Mouse (Mus musculus): ENCODE measurements around the gene Lyve1. TPM values are rescaled to one million over a fixed set of nuclear protein-coding genes. Genes with fewer than 3 reads are reported as not detected.
"Not testable (repeated sequence)": the region's sequence is repeated elsewhere in the genome, so short reads cannot be mapped to it uniquely, and the experiment has no call there.

Gene Lyve1
- total RNA-seq (2022): 10 to 100 TPM; 10.4 to 16.8 (median 13.0) TPM

DNA sequence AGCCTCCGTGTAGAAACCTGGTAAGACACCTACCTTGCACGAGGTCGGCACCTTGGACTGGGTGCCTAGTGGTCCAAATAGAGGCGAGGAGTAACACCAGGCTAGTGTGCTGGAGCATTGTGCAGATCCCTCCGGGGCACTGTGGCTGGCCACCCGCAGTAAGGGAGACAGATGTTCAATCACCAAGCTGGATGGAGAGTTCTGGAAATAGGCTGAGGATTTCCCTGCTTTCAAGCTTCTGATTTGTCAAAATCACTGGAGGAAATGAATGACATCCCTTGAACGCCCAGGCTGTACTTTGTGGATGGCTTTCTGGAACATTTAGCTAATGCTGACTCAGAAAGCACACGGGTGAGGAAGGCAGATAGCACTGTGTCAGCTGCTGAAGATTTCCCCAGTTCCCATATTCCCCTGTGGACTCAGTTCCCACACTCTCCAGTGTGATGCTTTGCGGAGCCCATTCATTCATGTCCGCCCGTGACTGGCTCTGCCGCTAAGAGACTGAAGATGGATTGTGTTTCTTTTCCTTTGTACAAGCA, at the start of gene Lyve1:
Gene Lyve1, minus strand, starts transcription at position 489 of the 539 bp plus-strand sequence.
- DNase-seq (ENCODE audit: low spot score): peak; percentile 65

DNA sequence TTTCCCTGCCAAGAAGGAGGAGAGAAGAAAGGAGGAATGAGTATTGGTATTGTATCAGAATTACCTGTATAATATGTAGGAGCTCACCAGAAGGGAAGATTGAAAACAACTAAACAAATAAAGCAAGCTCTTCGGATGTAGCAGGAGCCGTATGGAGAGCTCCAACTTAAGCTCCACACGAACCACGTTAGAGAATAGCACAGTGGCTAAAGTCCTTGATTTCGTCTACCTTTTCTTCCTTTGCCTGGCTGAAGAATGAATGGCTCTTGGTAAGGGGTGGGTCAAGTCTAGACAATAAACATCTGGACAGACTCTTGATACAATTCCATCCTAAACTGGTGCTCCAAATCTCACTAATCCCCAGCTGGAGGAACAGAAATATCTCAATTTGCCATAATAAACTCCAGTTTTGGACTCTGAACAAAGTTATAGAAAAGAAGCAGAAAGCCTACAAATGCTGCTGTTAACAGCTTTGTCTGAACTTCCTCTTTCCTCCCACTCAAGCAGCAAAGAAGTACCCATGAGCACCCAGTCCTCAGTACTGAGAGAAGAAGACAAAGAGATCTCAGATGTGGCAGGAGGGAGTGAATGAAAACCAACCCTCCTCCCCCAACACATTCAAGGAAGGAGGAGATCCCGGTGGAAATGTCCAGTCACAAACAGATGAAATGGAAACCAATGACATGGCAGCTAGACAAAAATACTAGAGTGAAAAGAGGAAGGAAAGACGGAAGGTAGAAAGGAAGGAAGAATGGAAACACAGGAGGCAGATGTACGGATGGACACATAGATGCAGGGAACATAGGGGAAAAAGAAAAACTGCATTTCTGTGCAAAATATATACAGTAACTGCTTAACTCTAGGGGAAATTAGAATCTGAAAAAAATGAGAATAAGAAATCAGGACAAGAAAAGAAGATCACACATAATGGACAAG, 45.4 kb upstream of the Lyve1 start:
- no peak for DNase-seq (ENCODE audit: low spot score)

DNA sequence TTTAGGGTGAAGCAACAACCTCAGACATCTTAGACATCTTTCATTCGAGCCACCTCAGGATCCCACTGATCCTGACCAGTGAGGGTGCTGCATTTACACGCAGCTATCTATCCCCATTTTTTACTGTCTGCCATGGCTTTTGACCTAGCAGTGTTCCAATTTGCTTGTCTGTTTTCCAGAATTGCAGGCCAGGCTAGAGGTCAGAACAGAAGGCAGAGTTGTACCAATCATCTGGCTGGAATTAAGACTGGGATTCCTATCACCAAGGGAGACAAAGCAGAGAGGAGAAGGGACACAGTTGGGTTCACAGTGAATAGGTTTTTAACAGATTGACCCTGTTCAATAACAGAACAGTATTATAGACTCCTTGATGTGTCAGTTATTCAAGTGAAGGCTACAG, 43.5 kb upstream of the Lyve1 start:
- no peak for DNase-seq (ENCODE audit: low spot score)

DNA sequence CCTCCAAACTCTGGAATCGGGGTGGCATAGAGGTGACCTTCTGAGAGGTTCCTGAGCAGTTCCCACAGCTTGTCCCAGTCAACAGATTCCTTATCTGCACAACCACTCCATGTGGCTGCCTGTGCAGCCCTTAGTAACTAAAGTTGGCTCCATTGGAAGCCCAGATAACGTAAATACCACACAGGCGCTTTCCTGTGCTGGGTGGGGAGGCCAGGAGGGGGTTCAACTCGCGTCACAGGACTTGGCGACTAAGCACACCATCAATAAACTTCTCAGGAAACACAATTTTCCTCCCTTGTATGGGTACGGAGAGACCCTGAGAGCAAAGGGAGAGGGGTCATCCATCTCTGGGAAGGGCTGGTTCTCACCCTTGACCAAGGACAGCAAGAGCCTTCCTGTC, 40.2 kb upstream of the Lyve1 start:
- DNase-seq (ENCODE audit: low spot score): peak; percentile 22

DNA sequence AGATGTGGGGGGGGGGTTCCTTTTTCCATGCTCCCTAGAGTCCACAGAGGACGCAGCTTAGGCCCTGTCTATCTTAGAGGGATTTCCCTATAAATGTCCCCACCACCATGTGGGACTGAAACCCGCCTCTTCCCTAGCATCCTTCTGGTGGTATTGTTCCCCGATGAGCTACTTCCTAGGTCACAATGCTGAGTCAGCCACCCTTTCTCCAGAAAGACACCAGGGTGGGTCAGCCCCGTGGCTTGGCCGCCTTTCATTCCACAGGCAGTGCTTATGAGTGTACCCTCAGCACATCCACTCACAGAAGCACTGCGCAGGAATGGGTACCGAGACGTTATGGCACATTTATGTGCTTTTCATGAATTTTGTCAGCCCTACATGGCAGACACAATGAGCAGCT, 34.2 kb upstream of the Lyve1 start:
- no peak for DNase-seq (ENCODE audit: low spot score)

DNA sequence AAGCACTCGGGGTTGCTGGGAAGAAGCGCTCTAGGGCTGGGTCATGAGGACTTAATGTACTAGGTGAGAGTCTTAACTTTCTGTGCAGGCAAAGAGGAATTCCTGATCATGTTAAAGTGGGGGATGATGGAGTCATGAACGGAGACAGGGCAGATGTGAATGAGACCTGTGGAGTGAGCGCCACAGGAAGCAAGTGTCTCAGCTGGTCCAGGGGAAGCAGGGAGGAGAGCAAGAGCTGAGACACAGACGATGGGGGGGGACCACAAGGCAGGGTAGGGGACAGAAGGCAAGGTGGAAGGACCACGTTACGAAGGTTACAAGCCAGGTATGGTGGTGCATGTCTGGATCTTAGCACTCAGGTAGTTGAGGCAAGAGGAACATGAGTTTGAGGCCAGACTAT, 33.4 kb upstream of the Lyve1 start:
- DNase-seq (ENCODE audit: low spot score): no peak

DNA sequence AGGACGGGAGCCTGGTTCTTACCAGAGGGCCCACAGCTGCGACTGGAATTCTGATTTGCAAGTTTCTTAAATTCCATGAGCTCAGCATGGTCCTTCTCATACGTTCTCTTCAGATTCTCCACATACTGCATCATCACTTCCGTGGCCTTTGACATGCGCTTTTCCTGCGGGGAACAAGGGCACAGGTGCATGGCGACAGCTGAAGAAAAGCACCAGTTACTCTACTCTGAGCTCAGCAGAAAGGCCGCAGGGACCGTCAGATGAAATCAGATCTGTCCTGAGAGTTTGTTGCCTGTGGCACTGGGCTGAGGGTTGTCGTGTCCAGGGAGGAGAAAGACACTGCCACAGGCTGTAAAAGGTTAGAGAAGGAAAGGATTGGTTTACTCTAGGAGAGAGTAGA, 32.7 kb upstream of the Lyve1 start:
- not testable (repeated sequence) for DNase-seq (ENCODE audit: low spot score)

DNA sequence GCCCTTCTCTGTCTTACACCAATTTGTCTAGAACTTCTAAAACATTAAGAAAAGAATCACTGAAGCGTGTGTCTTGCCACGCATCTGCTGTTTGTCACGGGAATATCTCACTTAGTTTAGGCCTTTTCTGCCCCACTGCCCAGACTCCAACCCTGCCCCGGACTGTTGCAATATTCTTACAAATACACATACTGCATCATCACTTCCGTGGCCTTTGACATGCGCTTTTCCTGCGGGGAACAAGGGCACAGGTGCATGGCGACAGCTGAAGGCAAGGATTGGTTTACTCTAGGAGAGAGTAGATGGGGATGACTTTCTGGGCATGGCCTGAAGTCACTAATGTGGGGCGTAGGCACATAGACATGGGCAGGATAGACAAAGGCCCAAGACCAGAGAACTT, 31.6 kb upstream of the Lyve1 start:
- DNase-seq (ENCODE audit: low spot score): no peak

DNA sequence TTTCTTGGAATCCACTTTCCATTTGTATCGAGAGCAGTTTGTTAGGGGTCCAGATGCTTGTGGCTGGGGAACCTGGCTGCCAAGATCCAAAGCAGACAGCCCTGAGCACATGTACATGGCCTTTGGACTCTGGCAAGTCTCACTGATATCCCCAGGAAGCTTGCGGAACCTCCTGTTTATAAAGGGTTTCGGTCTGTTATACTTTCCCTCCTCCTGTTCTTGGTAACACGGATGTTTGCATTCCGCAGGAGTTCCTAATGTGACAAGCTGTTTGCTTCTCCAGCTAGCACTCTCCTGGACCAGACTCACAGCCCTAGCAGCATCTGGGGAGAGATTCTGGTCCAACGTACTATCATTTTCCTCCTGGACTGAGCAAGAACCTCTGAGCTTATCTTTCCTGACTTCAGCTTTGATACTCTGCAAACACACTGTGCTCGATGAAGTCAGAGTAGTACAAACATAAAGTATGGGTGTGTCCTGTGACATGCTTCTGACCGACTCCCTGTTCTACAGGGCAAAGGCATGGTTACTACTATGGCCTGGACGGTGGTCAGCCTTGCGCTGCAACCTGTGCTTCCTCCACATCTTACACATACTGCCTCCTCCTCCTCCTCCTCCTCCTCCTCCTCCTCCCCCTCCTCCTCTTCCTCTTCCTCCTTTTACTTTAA, 31.0 kb upstream of the Lyve1 start:
- peak; percentile 40 for DNase-seq (ENCODE audit: low spot score)

DNA sequence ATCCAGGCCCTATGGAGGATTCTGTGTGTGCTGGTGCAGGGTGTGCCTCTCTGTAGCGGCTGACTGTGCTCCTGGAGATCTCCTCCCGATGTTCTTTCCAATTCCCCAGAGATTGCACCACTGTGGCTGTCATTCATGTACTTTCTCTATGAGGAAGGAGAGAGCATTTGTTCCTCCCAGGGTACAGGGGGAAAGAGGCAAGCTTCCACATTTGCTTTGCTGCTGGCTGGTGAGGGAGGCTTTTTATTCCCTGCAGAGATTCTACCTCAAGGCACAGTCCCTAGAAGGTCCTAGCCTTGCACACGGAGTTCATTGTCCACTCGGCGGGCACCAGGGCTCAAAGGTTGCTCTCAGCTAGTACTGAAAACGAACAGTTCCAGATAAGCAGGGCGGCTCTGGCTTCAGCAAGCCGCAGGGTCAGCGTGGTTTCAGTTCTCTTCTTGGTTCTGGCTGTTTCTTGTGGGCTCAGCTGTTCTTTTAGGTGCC, 28.5 kb upstream of the Lyve1 start:
- DNase-seq (ENCODE audit: low spot score): peak; percentile 71

DNA sequence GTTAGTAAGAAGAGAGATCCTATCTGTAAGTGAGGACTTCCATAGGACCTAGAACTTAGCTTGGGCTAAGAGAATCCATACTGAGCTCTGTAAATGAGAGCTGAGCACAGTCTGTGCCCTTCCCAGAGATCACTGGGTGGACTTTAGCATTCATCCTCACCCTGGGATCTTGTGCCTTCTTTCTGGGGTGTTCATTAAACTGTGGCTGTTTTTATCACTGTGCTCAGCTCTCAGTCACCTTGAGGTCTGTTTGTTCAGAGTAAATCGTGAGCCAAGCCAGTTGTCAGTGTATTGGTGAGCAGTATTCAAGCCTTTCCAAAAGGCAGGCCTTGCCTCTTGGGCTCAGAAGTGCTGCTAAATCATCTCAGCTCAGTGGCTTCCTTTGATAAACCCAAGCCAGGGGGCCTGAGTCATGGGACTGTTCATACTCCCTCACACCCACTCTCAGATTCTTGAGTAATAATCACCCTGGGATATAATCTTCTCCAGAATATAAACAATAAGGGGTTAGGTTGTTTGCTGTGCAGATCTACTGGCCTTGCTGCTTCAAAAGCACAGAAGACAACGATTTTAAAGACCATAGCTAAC, 18.8 kb upstream of the Lyve1 start:
- DNase-seq (ENCODE audit: low spot score): no peak

DNA sequence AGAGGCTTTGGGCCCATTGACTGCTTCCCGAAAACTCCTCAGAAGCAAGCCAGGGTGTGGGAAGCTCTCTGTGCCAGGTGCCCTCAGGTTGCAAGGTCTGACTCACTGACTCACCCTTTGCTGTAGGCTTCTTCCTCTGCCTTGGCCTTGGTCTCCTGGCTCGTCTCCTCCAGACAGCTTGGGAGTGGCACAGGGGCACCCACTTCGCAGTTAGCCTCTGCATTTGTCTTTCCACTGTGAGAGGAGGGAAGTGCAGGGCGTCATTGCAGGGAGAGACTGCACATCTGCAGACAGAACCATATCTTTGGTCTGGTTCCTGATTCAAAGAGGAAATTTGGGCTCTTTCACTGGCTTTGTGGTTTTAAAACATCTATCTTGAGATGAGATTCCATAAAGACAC, 15.0 kb upstream of the Lyve1 start:
- DNase-seq (ENCODE audit: low spot score): no peak

DNA sequence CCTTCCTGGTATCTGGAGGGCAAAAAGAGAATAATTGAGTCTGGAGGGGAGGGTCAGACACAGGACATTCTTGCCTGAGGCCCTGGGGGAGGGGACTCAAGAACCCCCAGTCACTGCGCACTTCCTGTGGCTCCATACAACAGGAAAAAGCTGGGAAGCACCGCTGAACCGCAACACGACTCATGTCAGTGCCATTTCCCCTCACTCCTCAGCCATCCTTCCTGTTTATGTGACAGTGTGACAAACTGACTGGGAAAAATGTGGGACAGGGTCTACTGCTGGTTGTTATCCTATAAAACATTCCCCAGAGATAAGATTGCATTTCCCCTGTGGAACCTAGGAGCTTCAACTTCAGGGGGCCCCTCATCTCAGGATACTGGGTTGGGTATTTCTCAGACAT, 13.9 kb upstream of the Lyve1 start:
- DNase-seq (ENCODE audit: low spot score): peak; percentile 32

DNA sequence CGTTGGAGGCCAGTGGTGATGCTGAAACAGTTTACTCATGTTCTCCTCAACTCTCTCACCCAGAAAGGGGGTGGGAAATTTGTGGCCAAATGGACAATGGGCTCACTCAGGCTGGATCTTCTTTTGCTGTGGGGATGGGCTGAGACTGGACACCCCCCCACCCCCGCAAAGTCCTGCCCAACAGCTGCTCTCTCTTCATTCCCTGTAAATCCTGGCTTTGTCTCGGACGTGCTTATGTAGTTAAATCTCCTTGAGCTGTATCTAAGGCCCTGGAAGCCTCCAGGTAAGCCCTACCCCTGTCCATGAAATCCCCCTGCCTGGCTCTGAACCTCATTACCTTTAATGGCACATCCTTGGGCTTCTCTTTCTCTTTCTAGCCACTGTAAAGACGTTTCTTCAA, 5.8 kb upstream of the Lyve1 start:
- DNase-seq (ENCODE audit: low spot score): no peak

DNA sequence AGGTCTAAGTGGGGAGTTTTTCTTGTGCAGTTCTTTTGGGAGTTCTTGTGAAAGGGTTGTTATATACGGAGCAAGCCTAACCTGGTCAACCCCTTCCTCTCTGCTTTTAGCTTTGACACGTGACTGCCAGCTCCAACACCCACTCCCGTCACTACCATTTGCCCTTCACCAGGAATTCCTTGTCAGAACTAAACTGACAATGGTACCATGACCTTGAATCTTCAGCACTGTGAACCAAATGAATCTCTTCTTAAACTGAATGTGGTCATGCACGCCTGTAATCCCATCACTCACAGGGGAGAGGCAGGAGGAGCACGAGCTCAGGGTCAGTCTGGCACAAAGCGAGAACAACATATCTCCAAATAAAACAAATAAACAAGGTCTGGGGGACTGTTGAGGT, 4.1 kb upstream of the Lyve1 start:
- no peak for DNase-seq (ENCODE audit: low spot score)

DNA sequence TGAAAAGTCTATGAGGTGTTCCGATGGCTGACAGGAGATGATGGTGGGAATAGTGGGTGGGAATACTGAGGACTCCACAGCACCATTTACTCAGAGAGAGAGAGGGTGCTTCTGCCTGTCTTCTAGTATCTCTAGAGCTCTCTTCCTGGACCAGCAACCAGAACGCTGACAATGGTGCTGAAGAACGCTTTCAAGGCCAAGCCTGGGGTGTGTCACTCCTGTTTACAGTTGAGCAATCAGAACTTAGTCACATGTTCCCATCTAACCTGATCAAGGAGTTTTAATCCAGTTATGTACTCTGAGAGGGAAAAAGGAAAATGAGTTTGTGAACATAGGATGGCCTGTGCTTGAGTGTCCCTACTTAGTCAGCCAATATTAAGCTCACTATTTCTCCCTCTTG, 3.0 kb upstream of the Lyve1 start:
- no peak for DNase-seq (ENCODE audit: low spot score)

DNA sequence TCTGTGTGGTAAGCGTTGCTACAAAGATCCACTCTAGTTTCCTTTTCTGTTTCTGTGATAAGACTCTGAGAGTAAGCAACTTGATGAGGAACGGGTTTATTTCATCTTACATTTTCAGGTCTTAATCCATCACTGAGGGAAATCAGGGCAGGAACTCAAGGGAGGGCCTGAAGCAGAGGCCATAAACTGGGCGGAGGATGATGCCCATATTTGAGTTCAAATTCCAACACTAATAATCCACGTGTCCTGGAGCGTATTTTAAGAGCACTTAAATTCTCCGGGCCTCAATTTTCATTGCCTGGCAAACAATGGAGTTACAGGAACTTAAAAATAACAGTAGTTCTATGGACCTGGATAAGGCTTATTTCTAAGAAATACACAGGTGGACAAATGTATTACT, 2.5 kb upstream of the Lyve1 start:
- no peak for DNase-seq (ENCODE audit: low spot score)

DNA sequence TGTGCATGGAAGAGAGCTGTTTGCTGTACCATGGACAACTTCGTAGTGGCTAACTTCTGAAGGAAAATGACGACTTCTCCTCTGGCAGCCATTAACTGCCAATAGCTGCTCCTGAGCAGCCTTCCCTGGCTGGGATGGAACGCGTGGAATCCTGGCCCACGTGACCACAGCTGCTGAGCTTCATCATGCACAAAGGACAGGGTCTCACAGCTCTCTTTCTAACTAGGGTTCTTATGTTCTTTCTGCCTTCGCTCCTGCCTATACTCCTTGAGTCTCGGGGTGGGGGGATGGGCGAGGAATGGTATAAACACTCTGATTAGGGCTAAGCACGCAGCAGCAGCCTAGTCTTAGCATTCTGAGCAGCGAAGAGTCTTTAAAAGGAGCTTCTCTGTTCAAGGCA, 2.0 kb upstream of the Lyve1 start:
- DNase-seq (ENCODE audit: low spot score): no peak

DNA sequence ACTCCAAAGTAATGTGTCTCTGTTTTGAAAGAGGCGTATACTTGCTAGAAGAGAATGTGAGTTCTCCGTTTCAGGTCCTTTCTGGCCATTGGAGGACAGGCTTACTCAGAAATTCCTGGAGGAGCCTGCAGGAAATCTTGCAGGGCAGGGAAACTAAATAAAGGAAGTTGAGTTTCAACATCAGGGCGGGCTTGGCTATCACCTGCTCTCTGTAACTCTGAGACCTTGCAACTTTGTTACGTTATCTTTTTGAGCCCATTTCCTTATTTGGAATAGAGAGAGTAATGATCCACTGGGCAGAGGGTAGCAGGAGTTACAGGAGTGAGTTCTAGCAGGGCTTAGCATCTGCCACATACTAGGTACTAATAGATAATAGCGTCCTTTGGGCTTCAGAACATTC, 2.9 kb downstream of the Lyve1 start:
- no peak for DNase-seq (ENCODE audit: low spot score)

DNA sequence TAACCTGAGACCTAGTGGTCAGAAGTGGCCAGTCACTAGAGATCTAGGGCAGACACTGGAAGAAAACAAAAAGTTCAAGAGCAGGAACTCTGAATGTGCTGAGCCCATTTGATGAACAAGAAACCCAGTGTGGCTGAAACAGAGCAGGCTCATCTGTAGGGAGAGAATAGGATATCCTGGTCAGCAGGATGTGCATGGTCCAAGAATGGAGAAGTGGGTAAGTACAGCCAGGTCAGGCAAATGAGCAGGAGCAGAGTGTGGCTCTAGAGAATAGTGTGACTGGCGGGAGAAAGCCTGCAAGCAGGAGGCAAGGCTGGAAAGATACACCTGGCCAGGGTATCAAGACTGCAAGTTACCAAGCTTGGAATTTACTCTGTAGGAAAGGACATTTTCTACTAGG, 7.4 kb downstream of the Lyve1 start:
- no peak for DNase-seq (ENCODE audit: low spot score)

DNA sequence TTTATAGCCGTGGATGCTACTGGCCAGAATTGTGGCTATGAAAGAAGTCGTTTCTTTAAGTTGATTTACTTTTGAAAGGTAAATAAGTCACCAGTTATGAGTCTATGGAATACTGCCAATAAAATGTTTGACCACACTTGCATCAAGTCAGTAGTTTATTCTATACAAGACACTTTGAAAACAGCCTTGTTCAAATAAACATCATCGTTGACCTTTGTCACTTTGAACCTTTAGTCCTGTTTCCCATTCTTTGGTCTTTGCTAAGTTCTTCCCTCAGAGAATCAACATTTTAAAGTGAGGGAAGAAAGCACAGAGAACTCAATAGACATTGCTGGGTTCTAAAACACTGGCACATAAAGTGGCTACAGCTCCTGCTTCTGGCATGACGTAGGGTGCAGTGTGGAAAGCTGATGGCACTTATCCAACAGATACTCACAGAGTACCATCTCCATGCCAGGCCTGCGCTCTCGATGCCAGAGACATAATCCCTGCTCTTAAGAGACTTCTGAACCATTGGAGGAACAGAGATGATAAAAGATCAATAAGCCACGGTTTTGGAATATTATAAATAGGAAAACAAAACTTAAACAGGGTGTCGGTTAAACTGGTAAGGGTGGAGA, 8.0 kb downstream of the Lyve1 start:
- no peak for DNase-seq (ENCODE audit: low spot score)

DNA sequence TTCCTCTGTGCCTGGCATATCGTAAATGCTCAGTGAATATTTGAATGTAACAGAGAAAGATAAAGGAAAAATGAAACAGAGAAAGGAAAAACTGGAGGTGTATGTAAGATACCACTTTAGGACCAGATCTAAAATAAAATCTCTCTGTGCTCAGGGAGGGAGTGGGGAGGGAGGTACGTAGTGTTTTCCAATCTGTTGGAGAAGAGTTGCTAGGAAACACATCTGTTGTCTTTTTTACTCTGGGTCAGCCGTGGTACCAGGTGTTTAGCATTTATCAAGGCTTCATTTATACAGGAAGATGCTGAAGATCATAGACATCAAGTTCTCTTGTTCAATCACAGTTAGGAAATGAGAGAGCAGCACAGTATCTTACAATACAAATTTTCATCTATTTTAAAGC, 8.5 kb downstream of the Lyve1 start:
- no peak for DNase-seq (ENCODE audit: low spot score)

All from heart, adult 8-10 months (tissue).